Mouse (Mus musculus): ENCODE results near the gene Sema5b. TPM values are rescaled to one million over a fixed set of nuclear protein-coding genes. Genes with fewer than 3 reads are reported as not detected.

Gene Sema5b
- polyA plus RNA-seq, 1 experiment from 2014 or later: 6.4 TPM

- Histone ChIP-seq H3K4me2 (replicated peaks) (no peak overlapping the region), H3K4me1 (peaks cover 25% of the 10 kb centered on the region), H3K9ac (no peak overlapping the region), H3K9me3 (no peaks in the 10 kb centered on the region), H3K4me3 (no peak overlapping the region), H3K36me3 (peaks cover 7% of the 10 kb centered on the region; the same call in 1 of the 2 replicates), H3K27ac (no peak overlapping the region), H3K27me3 (no peaks in the 10 kb centered on the region)
- ATAC-seq (ENCODE audit: low FRiP score, low read depth): no peak
- 66% methylated on average over 14 of the region's 14 CpGs for WGBS
Measured at GRCm38 (mm10) chr16:35704796-35705195, 163.9 kb downstream of the Sema5b start.

- no peak overlapping the region for H3K9ac ChIP-seq
- no peaks in the 10 kb centered on the region for H3K27me3 ChIP-seq
- H3K9me3 ChIP-seq: no peaks in the 10 kb centered on the region
- peaks cover 41% of the 10 kb centered on the region for H3K4me1 ChIP-seq
- ATAC-seq (ENCODE audit: low FRiP score, low read depth): no peak
- H3K27ac ChIP-seq: no peak overlapping the region
- H3K36me3 ChIP-seq: peaks cover 7% of the 10 kb centered on the region; the same call in 1 of the 2 replicates
- no peak overlapping the region for H3K4me2 ChIP-seq (replicated peaks)
- 89% methylated on average over 5 of the region's 5 CpGs for WGBS
- no peak overlapping the region for H3K4me3 ChIP-seq
Measured at GRCm38 (mm10) chr16:35707004-35707403, 166.1 kb downstream of the Sema5b start.

DNA sequence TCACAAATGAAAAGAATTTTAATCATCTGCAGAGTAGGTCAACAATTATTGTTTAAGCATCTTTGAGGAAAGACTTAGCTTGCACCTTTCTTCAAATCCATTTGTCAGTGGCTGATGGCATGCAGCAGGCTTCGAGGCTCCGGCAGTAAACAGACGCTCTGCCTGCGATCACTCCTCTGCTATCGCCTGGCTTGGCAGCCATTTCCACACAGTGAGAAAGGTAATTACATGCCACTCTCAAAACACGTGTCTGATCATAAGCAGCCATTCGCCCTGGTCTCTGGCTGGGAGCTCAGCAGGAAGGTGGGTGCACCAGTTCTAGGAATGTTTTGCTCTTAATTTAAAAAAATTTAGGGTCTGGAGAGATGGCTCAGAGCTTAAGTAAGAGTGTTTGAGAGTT, 170.1 kb downstream of the Sema5b start:
- WGBS: 28% methylated on average over 7 of the region's 7 CpGs
- H3K4me3 ChIP-seq: no peak overlapping the region
- H3K4me1 ChIP-seq: peaks cover 57% of the 10 kb centered on the region

GRCm38 (mm10) chr16:35713606-35714005, 172.7 kb downstream of the Sema5b start:
- H3K27me3 ChIP-seq: no peaks in the 10 kb centered on the region
- 0 out of 2 replicates have a peak overlapping the region, but pooled peaks have one; percentile 10 for H3K4me2 ChIP-seq (replicated peaks)
- H3K27ac ChIP-seq: no peak overlapping the region
- H3K9me3 ChIP-seq: no peaks in the 10 kb centered on the region
- H3K4me1 ChIP-seq: peaks cover 49% of the 10 kb centered on the region
- no peak overlapping the region for H3K9ac ChIP-seq
- 24% methylated on average over 7 of the region's 7 CpGs for WGBS
- no peak for ATAC-seq (ENCODE audit: low FRiP score, low read depth)
- no peak overlapping the region for H3K4me3 ChIP-seq
- H3K36me3 ChIP-seq: peaks cover 22% of the 10 kb centered on the region

More for the DNA sequence above, 170.1 kb downstream of the Sema5b start:
- H3K9ac ChIP-seq: no peak overlapping the region
- H3K27ac ChIP-seq: no peak overlapping the region
- peaks cover 3% of the 10 kb centered on the region for H3K36me3 ChIP-seq
- H3K9me3 ChIP-seq: no peaks in the 10 kb centered on the region
- no peaks in the 10 kb centered on the region for H3K27me3 ChIP-seq
- no peak for ATAC-seq (ENCODE audit: low FRiP score, low read depth)
- no peak overlapping the region for H3K4me2 ChIP-seq (replicated peaks)

Other genes with a start within 250 kb of the Sema5b start
- gene Sec22a, start 177.2 kb upstream of the Sema5b start, polyA plus RNA-seq (2015; fragmentation: Nextera tagmentation; extraction: Ambion mirVana): 46.0 and 50.1 TPM in 2 replicates
- 40.7 and 42.6 TPM in 2 replicates for gene Pdia5, start 50.3 kb upstream of the Sema5b start, polyA plus RNA-seq (2015; fragmentation: Nextera tagmentation; extraction: Ambion mirVana)
- gene Dirc2, start 228.2 kb downstream of the Sema5b start, polyA plus RNA-seq (2015; fragmentation: Nextera tagmentation; extraction: Ambion mirVana): 14.6 and 14.7 TPM in 2 replicates
- gene Hspbap1, start 229.2 kb downstream of the Sema5b start, polyA plus RNA-seq (2015; fragmentation: Nextera tagmentation; extraction: Ambion mirVana): 17.5 and 19.0 TPM in 2 replicates